Mouse (Mus musculus) heart, embryonic 11.5 days (tissue): ENCODE data around the gene Pdzd7. TPM values are rescaled to one million over a fixed set of nuclear protein-coding genes. Genes with fewer than 3 reads are reported as not detected.

Source experiments
- ATAC-seq: fragments of 200-750 bp; cut with Nextera tagmentation; replicated peaks from 2 replicates; pipeline ENCODE4 v1.8.0; 2017; ENCODE audit warnings: moderate library complexity; ENCODE audit not compliant: insufficient number of reproducible peaks, low FRiP score, low TSS enrichment
- H3K27ac ChIP-seq: fragments of 300-500 bp; sonication (generic); 2 replicates; pipeline ENCODE4 v1.5.1; 2014; ENCODE audit warnings: mild to moderate bottlenecking, low read depth, low read length
- H3K27me3 ChIP-seq: fragments of 300-500 bp; sonication (generic); 2 replicates; pipeline ENCODE4 v1.6.1; 2014; ENCODE audit warnings: mild to moderate bottlenecking, low read length, mixed read lengths; ENCODE audit not compliant: control insufficient read depth, insufficient read depth
- H3K36me3 ChIP-seq: fragments of 300-500 bp; sonication (generic); 2 replicates; pipeline ENCODE4 v1.6.1; 2014; ENCODE audit warnings: mild to moderate bottlenecking, low read length, moderate library complexity, mixed read lengths; ENCODE audit not compliant: control insufficient read depth, insufficient read depth
- H3K4me1 ChIP-seq: fragments of 300-500 bp; sonication (generic); 2 replicates; pipeline ENCODE4 v1.6.1; 2014; ENCODE audit warnings: low read length; ENCODE audit not compliant: control insufficient read depth, insufficient read depth
- H3K4me2 ChIP-seq: fragments of 300-500 bp; sonication (generic); 2 replicates; pipeline ENCODE4 v1.6.1; 2014; ENCODE audit warnings: mild to moderate bottlenecking, moderate library complexity
- H3K4me3 ChIP-seq: fragments of 300-500 bp; sonication (generic); 2 replicates; pipeline ENCODE4 v1.5.1; 2014; ENCODE audit warnings: low read depth, low read length
- H3K9ac ChIP-seq: fragments of 300-500 bp; sonication (generic); 2 replicates; pipeline ENCODE4 v1.6.1; 2014; ENCODE audit warnings: mild to moderate bottlenecking, low read depth, low read length, moderate library complexity
- H3K9me3 ChIP-seq: fragments of 300-500 bp; sonication (generic); replicated peaks from 2 replicates; pipeline ENCODE4 v1.6.1; 2016; ENCODE audit warnings: low read length; ENCODE audit not compliant: control insufficient read depth
- WGBS: fragments of 180-500 bp; shearing (Covaris S2); extraction: QIAGEN DNeasy Blood & Tissue Kit; methylation state at CpG from one replicate; pipeline ENCODE4 v1.1.7; 2014; ENCODE audit not compliant: insufficient replicate concordance; 5-methylcytosine and 5-hydroxymethylcytosine counted together
- polyA plus RNA-seq: library from polyadenylated mRNA; unstranded; fragments of >200 nt; fragmentation: Nextera tagmentation; extraction: Ambion mirVana; gene quantifications from 2 replicates; pipeline ENCODE4 v1.2.1, GENCODE M21; 2014

Gene Pdzd7
- polyA plus RNA-seq, 1 experiment from 2014 or later = not detected

DNA sequence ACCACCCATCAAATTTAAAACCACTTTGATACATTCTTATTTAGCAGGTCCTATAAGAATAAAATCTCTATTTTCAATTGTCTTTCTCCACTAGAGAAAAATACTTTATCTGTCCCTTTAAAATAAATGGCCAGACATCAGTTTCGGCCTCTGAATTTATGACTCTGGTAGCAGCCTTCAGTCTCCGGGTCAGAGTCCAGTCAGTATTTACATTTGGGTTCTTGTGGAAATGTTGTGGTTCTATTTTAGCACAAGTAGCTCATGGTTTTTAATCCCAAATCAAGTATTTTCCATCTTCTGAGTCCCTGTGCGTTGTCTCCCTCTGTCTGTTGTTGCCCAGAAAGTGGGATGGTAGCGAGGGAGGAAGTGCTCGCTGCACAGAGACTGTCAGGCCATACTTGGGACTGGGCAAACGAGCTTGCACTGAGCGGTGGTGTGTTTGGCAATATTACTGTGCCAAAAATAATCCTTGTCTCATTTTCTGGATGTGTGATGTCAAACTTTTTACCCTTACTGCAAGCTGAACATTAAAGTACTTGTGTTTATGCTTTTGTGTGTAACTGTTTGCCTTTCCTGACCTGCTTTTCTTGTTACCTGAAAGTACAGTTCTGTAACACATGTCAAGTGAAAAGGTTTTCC is 62.9 kb downstream of the Pdzd7 start:
- Histone ChIP-seq H3K36me3 (peaks cover 13% of the 10 kb centered on the region), H3K27me3 (no peaks in the 10 kb centered on the region)
- 81% methylated on average over 7 of the region's 7 CpGs for WGBS

DNA sequence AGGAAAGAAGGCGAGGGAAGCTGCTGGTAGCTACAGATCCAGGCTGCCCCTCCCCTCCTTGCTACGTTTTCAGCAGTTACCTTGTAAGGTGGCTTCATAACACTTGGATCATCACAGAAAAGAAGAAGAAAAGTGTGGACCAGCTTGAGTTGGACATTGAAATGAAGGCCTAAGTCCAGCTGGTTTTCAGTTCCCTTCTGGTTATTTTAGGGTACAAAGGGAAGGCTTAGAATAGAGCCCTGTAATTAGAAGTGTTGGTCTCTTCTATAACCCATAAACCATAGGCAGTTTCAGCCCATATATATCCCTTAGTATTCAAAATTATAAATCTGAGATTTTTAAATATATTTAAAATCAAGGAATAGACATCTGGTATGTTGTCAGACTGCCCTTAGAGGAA is 64.7 kb downstream of the Pdzd7 start:
- Histone ChIP-seq H3K4me3 (no peak overlapping the region), H3K36me3 (peaks cover 29% of the 10 kb centered on the region), H3K9me3 (no peaks in the 10 kb centered on the region), H3K9ac (no peak overlapping the region), H3K4me1 (no peaks in the 10 kb centered on the region), H3K27me3 (no peaks in the 10 kb centered on the region), H3K4me2 (no peak overlapping the region), H3K27ac (no peak overlapping the region)
- no peak for ATAC-seq
- 78% methylated on average over 2 of the region's 2 CpGs for WGBS

More for the DNA sequence above, 62.9 kb downstream of the Pdzd7 start:
- no peak overlapping the region for H3K9ac ChIP-seq
- H3K4me2 ChIP-seq = no peak overlapping the region
- no peak overlapping the region for H3K27ac ChIP-seq
- H3K4me1 ChIP-seq = no peaks in the 10 kb centered on the region
- H3K4me3 ChIP-seq = no peak overlapping the region
- no peaks in the 10 kb centered on the region for H3K9me3 ChIP-seq
- ATAC-seq = no peak

DNA sequence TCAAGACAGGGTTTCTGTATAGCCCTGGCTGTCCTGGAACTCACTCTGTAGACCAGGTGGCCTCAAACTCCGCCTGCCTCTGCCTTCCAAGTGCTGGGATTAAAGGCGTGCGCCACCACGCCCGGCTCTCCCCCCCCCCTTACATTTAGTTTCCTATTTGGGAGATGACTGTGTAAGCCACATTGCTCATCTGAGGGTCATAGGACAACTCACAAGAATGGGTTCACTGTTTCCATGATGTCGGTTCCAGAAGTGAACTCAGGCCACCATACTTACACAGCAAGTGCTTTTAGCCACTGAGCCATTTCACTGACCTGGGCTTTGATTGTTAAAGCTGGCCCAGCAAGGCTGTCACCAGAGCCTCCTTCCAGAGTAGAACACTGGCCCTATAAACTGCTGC is 68.4 kb downstream of the Pdzd7 start:
- H3K36me3 ChIP-seq = peaks cover 52% of the 10 kb centered on the region
- no peak overlapping the region for H3K9ac ChIP-seq
- no peak overlapping the region for H3K4me3 ChIP-seq
- no peak overlapping the region for H3K4me2 ChIP-seq
- no peak for ATAC-seq
- no peak overlapping the region for H3K27ac ChIP-seq
- H3K4me1 ChIP-seq = no peaks in the 10 kb centered on the region
- no peaks in the 10 kb centered on the region for H3K9me3 ChIP-seq
- WGBS = 87% methylated on average over 6 of the region's 6 CpGs
- H3K27me3 ChIP-seq = no peaks in the 10 kb centered on the region

Other genes with a start within 250 kb of the Pdzd7 start
- 57.1 and 62.0 TPM in 2 replicates for gene Slf2, start 114.6 kb downstream of the Pdzd7 start, polyA plus RNA-seq
- 1.0 and 1.4 TPM in 2 replicates for gene Sema4g, start 56.6 kb downstream of the Pdzd7 start, polyA plus RNA-seq
- gene Twnk, start 40.1 kb downstream of the Pdzd7 start, polyA plus RNA-seq = 14.2 and 14.8 TPM in 2 replicates
- 63.0 and 64.3 TPM in 2 replicates for gene Mrpl43, start 39.3 kb downstream of the Pdzd7 start, polyA plus RNA-seq
- gene Lzts2, start 31.3 kb downstream of the Pdzd7 start, polyA plus RNA-seq = 35.3 and 38.4 TPM in 2 replicates
- 16.0 and 18.8 TPM in 2 replicates for gene Sfxn3, start 1.8 kb upstream of the Pdzd7 start, polyA plus RNA-seq
- gene Kazald1, start 29.5 kb upstream of the Pdzd7 start, polyA plus RNA-seq = 2.7 and 2.9 TPM in 2 replicates
- 0.45 and 1.0 TPM in 2 replicates for gene Tlx1, start 105.0 kb upstream of the Pdzd7 start, polyA plus RNA-seq
- 0.08 and 0.16 TPM in 2 replicates for gene Lbx1, start 190.1 kb upstream of the Pdzd7 start, polyA plus RNA-seq